Mouse (Mus musculus) ovary, postnatal 10 days (tissue): ENCODE measurements around the gene Ccdc167.
"Not testable (repeated sequence)": the region's sequence is repeated elsewhere in the genome, so short reads cannot be mapped to it uniquely, and the experiment has no call there.

Experiments used
- DNase-seq: peaks from one replicate; pipeline ENCODE4 v3.0.0; 2022; ENCODE audit warnings: low spot score

Gene Ccdc167

DNA sequence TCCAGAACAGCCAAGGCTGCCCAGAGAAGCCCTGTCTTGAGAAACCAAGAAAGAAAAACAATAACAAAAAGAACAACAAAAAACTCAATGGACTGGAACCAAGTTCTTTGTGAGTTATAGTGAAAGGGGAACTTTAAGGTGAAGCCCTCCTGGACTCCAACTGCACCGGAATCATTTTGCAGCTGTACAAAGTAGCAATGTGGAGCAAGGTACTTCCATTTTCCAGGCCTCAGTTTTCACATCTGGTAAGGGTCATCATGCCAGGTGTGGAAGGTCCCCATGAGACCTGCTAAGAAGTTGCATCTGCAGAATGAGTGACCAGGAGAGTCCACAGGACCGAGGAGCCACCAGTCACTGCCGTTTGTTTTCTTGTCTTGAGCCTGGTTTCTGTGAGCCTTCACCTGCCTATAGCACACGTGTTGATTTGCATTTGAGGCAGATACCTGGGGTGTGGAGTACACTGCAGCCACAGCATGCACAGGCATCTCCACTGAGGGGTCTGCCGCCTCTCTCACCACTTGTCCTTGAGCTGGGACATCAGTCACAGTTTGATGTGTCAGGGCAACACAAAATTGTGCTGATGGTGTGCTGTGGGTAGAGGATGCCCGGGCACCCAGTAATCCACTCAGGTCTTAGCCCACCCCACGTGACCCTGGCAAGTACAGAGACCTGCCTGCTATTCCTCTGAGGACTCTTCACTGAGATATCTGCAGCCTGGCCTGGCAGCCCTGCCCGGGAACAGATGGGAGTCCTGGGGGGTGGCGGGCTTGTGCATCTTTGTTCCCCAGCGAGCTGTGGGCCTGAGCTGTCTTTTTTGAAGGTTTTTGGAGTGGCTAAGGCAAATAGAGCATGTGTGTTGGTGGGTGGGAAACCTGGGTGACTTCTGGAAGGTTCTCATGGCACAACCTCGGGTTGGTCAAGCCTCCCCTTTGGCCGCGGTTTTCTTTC lies 3.1 kb upstream of the Ccdc167 start:
- DNase-seq = no peak

DNA sequence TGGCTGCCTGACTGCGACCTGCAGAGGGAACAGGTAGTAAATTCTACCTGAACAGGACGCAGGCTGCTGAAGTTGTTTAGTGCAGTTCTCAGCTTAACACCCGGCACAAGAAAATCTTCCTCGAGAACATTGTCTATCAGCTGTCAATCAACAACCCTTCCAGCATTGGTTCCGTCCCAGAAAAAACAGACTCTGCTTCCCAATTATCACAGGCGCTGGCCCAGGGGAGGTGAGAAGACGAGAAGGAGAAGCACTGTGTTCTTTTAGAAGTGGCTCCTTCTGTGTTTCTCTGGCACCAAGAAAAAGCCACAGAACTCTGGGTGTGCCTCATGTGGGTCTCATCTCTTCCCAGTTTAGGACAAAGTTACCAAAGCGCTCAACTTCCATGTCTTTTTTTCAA lies 1.8 kb upstream of the Ccdc167 start:
- DNase-seq = no peak

DNA sequence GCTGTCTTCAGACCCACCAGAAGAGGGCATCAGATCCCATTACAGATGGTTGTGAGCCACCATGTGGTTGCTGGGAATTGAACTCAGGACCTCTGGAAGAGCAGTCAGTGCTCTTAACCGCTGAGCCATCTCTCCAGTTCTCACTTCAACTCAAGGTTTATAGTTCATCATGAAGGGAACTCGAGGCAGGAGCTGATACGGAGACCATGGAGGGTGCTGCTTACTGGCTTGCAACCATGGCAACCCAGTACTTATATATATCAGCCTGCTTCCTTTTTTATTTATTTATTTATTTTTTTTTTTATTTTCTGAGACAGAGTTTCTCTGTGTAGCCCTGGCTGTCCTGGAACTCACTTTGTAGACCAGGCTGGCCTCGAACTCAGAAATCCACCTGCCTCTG lies 3.1 kb downstream of the Ccdc167 start:
- not testable (repeated sequence) for DNase-seq

DNA sequence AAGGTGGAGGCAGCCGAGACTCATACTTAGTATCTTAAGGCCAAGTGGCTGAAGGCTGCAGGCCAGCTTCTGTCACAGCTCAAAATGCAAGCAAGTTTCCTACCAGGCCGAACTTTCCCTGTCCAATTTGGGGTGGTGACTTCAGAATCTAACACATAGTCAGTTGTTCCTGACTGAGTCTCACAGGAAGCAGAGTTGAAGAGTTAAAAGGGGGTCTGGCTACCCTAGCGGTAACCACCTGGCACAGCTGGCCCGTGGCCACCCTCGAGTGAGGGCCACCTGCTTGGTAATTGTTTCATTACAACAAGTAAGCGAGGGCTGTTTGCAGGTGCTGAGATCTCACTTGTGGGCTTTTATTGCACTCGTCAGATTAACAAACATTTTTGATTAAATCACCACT lies 4.3 kb downstream of the Ccdc167 start:
- DNase-seq = no peak

DNA sequence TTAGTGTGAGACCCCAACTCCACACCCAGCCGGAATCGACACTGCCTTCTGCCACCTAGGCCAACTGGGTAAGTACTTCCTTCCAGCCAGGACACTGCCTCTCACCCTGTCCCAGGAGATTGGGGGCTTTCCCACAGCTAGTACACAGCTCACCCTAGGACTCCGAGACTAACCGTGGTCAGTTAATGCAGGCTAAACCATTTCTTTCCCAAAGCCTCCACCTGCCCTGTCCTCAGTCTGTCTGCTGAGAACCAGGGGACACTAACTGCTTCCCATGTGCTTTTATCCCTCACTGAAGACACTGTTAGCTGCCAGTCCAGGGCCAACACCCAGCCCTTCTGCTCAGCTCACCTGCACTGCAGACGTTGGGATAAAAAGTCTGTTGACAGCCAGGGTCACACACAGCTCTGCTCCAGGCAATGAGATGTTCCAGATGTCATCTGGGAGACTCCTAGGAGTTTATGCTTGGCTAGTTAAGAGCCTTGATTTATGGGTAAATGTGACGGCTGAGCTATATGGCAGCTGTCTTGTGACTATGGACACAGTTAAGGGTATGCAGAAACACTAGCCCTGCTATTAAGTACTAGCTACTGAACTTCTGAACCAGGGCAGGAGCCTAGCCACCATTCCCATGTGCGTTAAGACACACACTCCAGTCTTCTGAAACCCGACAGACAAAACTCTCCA lies 5.0 kb downstream of the Ccdc167 start:
- no peak for DNase-seq

DNA sequence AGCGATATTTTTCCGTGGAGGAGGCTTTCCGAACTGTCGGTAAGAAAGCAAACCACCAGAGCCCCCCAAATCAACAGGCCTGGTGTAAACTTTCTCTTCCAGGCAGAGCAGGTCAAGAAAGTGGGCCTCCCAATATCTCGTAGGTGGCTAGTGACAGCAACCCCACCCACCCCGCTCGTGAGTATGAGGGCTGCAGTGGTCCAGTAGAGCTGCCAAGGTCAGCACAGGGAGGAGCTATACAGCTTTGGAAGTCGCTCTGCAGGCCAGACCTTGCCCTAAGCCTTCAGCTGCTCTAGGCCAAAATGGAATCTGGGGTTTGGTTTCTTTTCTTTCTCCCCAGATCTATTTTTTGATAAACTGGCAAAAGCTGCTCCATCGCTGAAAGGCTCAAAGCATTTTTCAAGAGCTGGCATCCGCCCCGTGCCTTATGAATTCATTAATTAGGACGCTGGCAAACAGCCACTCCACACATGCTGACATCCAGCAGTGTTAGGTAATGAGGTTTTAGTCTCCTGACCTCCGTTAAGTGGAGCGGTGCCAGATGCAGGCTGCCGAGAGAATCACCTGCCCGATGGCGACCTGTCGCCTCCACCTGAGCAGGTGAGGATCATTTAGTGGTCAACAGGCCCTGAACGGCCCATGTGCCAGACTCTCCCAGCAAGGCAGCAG lies 5.6 kb downstream of the Ccdc167 start:
- no peak for DNase-seq

DNA sequence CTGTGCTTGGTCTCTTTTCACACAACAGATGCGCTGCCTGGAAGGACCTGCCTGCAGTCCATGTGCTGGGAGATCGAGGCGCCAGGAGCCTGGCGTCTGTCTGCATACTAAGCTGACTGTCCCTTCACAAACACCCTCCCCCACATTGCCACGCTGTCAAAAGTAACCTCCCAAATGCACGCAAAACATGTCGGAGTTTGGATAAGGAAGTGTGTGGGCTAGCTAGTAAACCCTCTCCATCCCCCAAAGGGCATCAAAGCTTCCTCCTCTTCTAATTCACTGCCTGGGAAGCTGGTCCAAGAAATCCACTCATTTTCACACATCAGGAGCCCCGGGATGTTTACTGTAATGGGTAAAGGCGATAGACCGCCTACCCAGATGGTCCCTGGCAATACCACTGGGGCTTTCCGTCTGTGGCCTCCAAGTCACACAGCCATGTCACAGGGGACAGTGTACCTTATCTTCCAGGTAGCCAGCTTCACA lies 6.2 kb downstream of the Ccdc167 start:
- no peak for DNase-seq

DNA sequence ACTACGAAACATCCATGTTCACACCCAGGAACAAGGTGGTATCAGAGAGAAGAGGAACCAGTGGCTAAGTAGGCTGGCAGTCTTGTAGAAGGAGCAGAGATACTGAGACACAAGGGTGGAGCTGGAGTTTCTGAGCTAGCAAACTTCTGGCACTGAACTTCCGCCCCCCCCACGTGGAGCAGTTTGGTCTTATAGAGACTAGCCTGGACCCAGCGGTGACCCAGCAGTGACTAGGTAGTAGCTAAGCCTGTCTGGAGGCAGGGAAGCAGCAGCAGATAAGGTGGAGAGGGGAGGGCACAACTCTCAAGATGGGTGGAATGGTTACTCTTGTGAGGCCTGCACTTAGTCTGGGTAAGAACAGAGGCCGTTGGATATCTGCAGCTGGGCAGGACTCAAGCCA lies 8.1 kb downstream of the Ccdc167 start:
- no peak for DNase-seq

DNA sequence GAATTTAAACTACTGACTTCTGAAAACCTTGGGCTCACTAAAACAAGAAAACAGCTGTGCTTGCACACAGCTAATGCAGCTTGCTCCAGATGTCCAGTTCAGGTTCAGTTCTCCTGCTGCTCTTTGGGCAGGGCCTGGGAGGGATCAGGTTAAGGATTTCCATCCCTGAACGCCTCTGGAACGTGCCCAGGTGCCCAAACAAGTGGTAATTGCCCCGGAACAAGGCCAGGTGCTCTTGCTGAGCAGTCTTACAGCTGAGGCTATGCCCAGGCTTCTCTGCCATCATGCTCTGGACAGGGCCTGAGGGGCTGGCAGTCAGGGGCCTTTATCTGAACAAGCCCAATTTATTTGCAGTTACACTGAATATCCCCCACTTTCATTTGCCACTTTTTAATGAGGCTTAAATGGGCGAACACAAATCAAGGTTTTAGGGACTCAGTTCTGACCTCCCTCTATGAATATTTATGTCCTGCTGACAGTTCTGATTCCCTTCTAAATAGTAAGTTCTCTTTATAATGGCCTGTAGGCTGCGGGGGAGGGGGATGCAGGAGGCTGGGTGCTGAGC lies 9.8 kb downstream of the Ccdc167 start:
- DNase-seq = no peak

DNA sequence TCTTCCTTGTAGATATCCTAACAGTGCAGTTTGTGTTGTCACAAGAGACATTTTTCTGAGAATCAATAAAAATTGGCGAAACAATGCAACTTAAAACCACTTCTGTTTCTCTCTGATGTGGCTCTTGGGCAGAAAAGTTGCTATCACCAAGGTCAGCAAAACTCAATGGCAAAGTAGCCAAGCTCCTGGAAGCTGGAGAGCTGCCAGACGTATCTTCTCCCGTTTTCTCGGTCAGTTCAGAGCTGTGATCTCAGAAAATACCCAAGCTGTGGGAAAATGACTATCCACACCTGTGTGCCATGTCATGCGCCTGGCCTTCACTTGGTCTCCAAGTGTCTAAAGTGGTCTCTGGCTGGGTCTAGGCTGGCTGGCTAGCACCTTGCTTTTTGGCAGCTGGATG lies 11.0 kb downstream of the Ccdc167 start:
- DNase-seq = no peak

DNA sequence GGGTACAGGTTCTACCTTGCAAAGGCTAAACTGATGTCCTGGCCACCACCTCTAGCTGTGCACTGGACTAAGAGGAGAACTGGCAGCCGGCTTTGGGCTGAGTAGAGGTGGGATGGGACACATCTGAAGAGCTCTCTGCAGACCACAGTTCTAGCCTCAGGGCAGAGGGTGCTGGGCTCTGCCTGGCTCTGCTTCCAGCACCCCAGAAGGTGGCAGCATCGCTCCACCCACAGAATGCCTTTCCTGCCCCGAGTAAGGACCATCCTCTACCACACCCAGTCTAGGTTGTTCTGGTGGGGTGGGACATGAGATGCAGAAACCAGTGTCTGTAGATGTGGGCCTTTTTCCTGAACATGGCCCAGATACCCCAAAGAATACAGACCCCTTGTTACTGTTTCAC lies 12.1 kb downstream of the Ccdc167 start:
- DNase-seq = no peak

DNA sequence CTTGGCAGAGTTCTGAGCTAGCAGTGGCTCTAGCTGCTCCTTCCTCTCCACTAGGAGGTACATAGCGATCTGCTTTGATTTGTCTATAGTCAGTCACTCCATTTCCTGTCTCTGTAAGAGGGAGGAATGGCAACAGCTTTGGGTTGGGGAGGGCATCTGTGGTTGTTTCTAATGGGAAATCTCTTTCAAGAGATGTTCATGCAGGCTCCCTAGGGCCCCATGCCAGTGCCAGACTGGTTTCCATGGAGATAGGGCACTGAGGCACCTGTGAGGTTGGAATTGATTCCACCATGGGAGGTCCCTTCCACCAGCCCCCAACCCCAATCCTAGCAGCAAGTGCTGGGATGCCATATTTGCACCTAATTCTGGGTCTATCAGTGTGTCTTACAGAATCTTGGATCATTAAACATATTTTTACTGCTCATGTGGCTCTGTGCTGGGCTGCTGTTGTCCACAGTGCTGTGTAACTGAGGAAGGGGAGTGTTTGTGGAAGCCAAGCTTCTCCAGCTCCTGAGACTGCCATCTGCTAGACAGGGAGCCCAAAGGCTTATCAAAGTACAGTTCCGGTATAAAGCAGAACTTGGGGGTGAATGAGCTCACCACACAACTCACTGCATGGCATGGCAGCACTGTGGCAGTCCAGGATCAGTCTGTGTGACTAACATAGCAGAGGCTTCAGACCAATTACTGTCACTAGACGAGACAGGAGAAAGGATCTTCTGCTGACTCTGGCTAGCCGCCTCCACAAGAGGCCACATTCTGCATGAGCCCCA lies 13.7 kb downstream of the Ccdc167 start:
- DNase-seq = no peak

DNA sequence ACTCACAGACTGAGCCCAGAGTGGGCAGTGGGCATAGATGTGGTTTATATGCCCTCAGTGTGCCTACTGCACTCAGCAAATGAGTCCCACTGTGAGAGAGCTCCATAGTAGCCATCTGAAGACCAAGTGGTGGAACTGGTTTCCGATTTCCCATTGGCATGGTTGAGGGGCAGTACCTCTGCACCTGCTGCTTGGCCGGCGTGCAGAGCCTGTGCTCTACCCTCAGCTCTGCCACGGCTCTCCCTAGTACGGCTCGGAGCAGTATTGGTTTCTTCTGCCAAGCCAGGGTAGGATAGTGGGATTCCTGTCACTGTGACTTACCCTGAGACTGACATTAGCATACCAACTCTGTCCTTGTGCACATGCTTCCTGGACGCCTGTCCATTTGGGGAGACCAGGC lies 16.3 kb downstream of the Ccdc167 start:
- DNase-seq = no peak

DNA sequence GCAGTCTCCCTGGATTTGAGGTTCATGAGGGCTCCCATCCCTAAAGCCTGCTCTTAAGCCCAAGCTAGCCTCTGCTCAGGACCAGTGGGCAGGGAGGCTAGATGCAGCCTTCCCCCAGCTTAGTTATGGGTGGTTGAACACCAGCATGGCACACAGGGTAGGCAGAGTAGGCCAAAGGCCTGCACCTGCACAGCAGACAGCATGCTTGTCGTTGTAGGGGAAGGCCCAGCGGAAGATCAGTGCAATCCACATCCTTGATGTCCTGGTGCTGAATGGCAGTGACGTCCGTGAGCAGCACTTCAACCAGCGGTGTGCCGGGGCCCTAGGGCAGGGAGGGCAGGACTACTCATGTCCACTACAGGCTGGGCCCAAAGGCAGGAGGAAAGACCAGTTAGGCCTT lies 18.4 kb downstream of the Ccdc167 start:
- DNase-seq = no peak

DNA sequence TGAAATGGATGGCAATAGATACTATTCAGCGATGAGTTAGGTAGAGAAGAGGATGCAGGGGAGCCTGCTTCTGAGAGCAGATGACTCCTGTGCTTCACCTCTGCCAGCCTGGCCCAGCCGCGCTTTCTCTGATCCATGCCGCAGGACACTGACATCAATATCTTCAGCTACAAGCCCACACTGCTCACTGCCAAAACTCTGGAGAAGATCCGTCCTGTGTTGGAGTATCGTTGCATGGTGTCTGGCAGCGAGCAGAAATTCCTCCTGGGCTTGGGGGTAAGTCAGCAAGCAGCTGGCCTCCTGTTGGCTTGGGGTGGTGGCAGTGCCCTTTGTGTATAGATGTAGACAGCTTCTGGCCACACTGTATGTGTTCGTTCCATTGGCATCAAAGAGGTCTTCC lies 19.9 kb downstream of the Ccdc167 start:
- no peak for DNase-seq

DNA sequence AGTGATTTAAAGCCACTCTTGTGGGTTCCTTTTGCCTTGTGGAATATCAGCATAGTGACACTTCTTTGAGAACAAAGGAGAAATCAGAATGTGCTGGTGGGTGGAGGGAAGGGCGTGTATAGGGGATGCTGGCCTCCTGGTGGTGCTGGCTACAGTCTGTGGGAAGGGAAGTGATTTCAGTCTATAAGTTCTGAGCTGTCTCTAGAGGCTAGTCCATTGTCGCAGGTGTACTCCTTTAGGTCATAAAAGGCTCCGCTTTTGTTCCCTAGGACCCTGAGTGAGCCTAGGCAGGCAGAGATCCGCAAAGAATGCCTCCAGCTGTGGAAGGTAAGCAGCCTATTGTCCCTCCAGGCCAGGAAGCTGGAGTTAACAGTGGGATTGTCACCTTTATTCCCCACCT lies 22.3 kb downstream of the Ccdc167 start:
- no peak for DNase-seq

DNA sequence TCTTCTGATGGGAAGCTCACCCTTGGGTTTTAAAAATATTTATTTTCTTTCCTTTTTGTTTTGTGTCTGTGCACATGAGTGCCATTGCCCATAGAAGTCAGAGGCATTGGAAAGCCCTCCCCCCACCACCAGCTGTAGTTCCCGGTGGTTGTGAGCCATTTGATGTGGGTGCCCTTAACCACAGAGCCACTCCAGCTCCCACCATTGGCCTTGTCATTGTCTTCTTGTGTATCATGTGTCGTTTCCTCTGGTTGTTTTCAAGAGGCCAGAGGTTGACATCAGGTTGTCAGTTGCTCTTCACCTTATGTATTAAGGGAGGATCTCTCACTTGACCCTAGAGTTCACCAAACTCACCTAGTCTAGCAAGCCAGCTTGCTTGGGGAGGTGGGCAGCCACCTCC lies 23.3 kb downstream of the Ccdc167 start:
- no peak for DNase-seq

DNA sequence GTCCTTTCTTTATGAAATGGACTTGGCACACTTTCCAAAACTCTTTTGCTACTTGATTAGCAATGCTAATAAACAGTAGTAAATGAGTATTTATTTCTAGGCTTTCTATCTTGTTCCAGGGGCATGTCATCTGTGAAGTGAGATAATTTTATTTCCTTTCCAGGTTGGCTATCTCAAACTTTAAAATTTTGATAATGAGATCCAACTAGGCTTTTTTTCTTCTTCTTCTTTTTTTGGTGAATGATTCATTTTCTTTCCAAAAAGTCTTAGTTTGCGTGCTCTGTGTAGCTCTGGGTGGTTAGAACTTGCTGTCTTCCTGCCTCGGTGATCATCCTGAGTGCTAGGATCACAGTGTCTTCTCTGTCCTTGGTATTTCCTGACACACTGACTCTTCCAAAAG lies 24.0 kb downstream of the Ccdc167 start:
- no peak for DNase-seq

DNA sequence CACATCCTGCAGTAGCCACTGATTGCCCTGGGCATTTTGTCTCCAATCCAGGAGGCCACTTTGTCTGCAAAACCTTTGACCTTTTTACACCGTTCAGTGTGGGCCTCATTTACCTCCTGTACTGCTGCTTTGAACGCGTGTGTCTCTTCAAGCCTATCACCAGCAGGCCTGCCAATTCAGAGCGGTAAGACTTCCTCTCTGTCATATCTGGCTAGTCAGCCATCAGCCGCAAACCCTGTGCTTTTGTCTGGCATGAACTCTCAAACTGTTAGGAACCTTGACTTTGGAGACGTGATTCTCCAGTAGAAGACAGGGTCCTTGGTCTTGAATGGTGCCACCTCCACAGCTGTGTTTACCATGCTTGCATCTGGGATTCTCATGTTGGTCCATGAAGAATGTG lies 26.6 kb downstream of the Ccdc167 start:
- DNase-seq = no peak

DNA sequence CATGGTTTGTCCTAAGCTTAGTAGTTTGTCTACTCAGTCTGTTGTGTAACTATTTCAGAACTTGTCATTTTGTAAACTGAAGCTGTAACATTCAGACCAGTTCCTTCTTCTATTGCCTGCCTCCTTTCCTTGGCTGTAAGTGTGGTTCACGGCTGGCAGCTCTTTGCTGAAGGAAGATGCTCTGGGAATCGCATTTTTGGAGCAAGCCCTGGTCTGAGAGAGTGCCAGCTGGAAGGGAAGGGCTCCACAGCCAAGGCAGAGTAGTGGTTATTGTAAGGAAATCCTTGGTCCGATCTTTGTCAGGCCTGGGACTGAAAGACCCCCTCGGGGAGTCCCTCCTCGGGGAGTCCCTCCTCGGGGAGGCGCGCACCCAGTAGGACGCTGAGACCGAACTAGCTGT lies 28.2 kb downstream of the Ccdc167 start:
- DNase-seq = no peak

DNA sequence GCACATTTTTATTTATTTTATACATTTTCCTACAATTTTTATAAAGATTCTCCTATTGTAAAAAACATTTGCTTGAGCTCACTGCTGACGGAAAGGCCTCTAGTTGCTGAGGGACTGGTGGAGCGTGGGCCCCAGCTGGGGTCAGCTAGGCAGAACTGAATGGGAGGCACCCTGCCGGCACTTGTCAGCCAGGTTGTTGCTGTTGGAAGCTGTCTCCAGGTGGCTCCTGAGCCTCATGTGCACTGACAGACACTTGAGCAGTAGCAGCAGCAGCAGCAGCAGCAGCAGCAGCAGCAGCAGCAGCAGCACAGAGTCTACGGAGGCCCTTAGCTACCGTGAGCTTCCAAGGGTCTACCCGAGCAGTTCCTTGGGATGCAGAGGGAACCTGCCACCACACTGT lies 29.5 kb downstream of the Ccdc167 start:
- no peak for DNase-seq

DNA sequence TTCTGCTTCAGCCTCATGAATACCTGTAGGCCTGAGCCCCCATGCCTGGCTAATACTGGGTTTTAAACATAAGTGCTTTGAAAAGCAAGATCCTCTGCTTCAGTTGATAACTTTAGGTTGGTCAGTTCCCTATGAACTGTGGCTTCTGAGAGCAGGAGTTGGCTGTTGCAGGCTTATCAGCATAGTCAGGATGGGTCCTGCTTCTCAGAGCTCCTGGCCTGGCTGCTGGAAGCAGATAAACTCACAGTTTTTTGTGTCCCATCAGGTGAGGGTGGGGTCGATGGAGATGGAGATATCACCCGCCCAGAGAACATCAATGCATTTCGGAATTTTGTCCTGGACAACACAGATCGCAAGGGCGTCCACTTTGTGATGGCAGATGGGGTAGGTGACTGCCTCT lies 30.1 kb downstream of the Ccdc167 start:
- DNase-seq = no peak
